Mouse (Mus musculus) bone marrow macrophage, adult 2 months (primary cell): ENCODE measurements around the gene Rrm1.

Source experiments
- CTCF ChIP-seq: IDR thresholded peaks from 2 replicates; pipeline ENCODE4 v1.5.1; 2012; ENCODE audit warnings: low read depth, mild to moderate bottlenecking, low read length, moderate library complexity
- POLR2A ChIP-seq: IDR thresholded peaks from 2 replicates; pipeline ENCODE4 v1.6.1; 2012; ENCODE audit warnings: mild to moderate bottlenecking, low read depth, low read length, borderline replicate concordance

DNA sequence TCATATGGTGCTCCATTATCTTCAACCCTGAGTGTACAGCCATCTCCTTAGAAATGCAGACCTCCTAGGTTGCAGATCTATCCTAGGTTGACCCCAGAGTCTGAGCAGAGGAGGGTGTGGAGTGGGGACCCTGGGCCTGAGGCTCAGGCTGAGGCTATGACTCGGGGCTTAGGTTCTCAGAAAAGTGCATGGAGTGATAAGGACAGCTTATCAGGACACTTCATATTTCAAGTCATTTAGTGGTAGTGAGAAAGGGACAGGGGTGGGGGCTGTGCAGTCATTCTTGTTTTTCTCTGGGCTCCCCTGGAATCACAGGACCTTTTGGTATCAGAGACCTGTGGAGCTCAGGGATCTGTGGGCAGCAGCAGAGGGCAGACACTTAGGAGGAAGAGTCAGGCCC is 44.6 kb downstream of the Rrm1 start:
- TF ChIP-seq CTCF = no peak
- no peak for TF ChIP-seq POLR2A
